Mouse (Mus musculus) myocyte (in vitro differentiated cells): ENCODE measurements around the gene Gpc6. TPM values are rescaled to one million over a fixed set of nuclear protein-coding genes. Genes with fewer than 3 reads are reported as not detected.

Source experiments
- H3K27me3 ChIP-seq: one replicate; pipeline ENCODE4 v1.6.1; 2011; ENCODE audit not compliant: control insufficient read depth, insufficient read depth, insufficient read length
- H3K36me3 ChIP-seq: one replicate; pipeline ENCODE4 v1.6.1; 2011; ENCODE audit not compliant: control insufficient read depth, insufficient read depth
- H3K4me2 ChIP-seq: one replicate; pipeline ENCODE4 v1.6.1; 2011; ENCODE audit warnings: low read depth, control low read depth
- H3K4me3 ChIP-seq: one replicate; pipeline ENCODE4 v1.5.1; 2011; ENCODE audit warnings: mild to moderate bottlenecking, control low read depth, moderate library complexity
- H3K79me2 ChIP-seq: one replicate; pipeline ENCODE4 v1.6.1; 2011; ENCODE audit not compliant: control insufficient read depth, insufficient read depth
- H3ac ChIP-seq: one replicate; pipeline ENCODE4 v1.6.1; 2011; ENCODE audit not compliant: control insufficient read depth, insufficient read length
- CEBPB ChIP-seq: IDR thresholded peaks from 2 replicates; pipeline ENCODE4 v1.6.1; 2011; ENCODE audit warnings: mild to moderate bottlenecking, moderate library complexity; ENCODE audit not compliant: poor library complexity, insufficient read depth, severe bottlenecking
- E2F4 ChIP-seq: IDR thresholded peaks from one replicate; pipeline ENCODE4 v1.6.1; 2011; ENCODE audit warnings: mild to moderate bottlenecking, control low read depth, moderate library complexity; ENCODE audit not compliant: insufficient read depth
- MAX ChIP-seq: IDR thresholded peaks from one replicate; pipeline ENCODE4 v1.6.1; 2011; ENCODE audit warnings: low read depth, mild to moderate bottlenecking, control low read depth
- MYOD1 ChIP-seq, 3 experiments: IDR thresholded peaks; one replicate each; pipeline ENCODE4 v1.6.1; 2011; ENCODE audit warnings: control low read depth in 2 of 3, low read depth in 2 of 3, mild to moderate bottlenecking in 2 of 3, moderate library complexity in 1 of 3; ENCODE audit not compliant: insufficient read length in 2 of 3, control insufficient read depth in 1 of 3
- MYOG ChIP-seq, 3 experiments: IDR thresholded peaks; one replicate each; pipeline ENCODE4 v1.6.1; 2011; ENCODE audit warnings: control low read depth in 2 of 3, low read depth in 2 of 3, mild to moderate bottlenecking in 2 of 3; ENCODE audit not compliant: insufficient read length in 2 of 3, control insufficient read depth in 1 of 3, insufficient read depth in 1 of 3
- POLR2A ChIP-seq: IDR thresholded peaks from one replicate; pipeline ENCODE4 v1.6.1; 2011; ENCODE audit warnings: low read depth, mild to moderate bottlenecking, control low read depth, moderate library complexity; ENCODE audit not compliant: insufficient read length
- POLR2AphosphoS2 ChIP-seq: IDR thresholded peaks from one replicate; pipeline ENCODE4 v1.6.1; 2011; ENCODE audit warnings: low read depth, control low read depth; ENCODE audit not compliant: insufficient read length
- REST ChIP-seq: IDR thresholded peaks from one replicate; pipeline ENCODE4 v1.6.1; 2011; ENCODE audit warnings: mild to moderate bottlenecking, control low read depth, moderate library complexity; ENCODE audit not compliant: insufficient read depth, insufficient read length
- SRF ChIP-seq: IDR thresholded peaks from one replicate; pipeline ENCODE4 v1.6.1; 2011; ENCODE audit warnings: low read depth; ENCODE audit not compliant: control insufficient read depth, insufficient read length
- TCF12 ChIP-seq: IDR thresholded peaks from one replicate; pipeline ENCODE4 v1.6.1; 2011; ENCODE audit warnings: mild to moderate bottlenecking, control low read depth; ENCODE audit not compliant: poor library complexity, insufficient read depth, severe bottlenecking
- TCF3 ChIP-seq: IDR thresholded peaks from one replicate; pipeline ENCODE4 v1.6.1; 2011; ENCODE audit warnings: low read depth, control low read depth; ENCODE audit not compliant: insufficient read length
- USF1 ChIP-seq: IDR thresholded peaks from one replicate; pipeline ENCODE4 v1.6.1; 2011; ENCODE audit warnings: low read depth, mild to moderate bottlenecking, control low read depth, moderate library complexity
- polyA plus RNA-seq: library from polyadenylated mRNA; unstranded; fragments of >200 nt; fragmentation: generic; extraction: Trizol; gene quantifications from one replicate; pipeline ENCODE4 v1.2.1, GENCODE M21; 2012; ENCODE audit warnings: missing spikeins

Gene Gpc6
- polyA plus RNA-seq, 1 experiment = 5.0 TPM

GRCm38 (mm10) chr14:117070470-117071085 is 145.5 kb downstream of the Gpc6 start:
- Histone ChIP-seq H3K4me2 (no peak overlapping the region), H3ac (no peak overlapping the region), H3K27me3 (no peaks in the 10 kb centered on the region), H3K79me2 (no peaks in the 10 kb centered on the region), H3K4me3 (no peak overlapping the region), H3K36me3 (no peaks in the 10 kb centered on the region)
- no peak for TF ChIP-seq CEBPB
- no peak for TF ChIP-seq TCF3
- no peak for TF ChIP-seq POLR2AphosphoS2
- TF ChIP-seq MYOD1 (IDR thresholded peaks at IDR 0.05; ENCODE audit: control insufficient read depth in 1 of 3, insufficient read length in 2 of 3, low read depth in 2 of 3) = no peak

GRCm38 (mm10) chr14:117093586-117093985 is 168.5 kb downstream of the Gpc6 start:
- Histone ChIP-seq H3K4me3 (no peak overlapping the region), H3K4me2 (no peak overlapping the region), H3K79me2 (no peaks in the 10 kb centered on the region), H3K27me3 (no peaks in the 10 kb centered on the region), H3ac (no peak overlapping the region), H3K36me3 (no peaks in the 10 kb centered on the region)
- TF ChIP-seq MAX (no peak), CEBPB (no peak), TCF12 (no peak), REST (no peak)

DNA sequence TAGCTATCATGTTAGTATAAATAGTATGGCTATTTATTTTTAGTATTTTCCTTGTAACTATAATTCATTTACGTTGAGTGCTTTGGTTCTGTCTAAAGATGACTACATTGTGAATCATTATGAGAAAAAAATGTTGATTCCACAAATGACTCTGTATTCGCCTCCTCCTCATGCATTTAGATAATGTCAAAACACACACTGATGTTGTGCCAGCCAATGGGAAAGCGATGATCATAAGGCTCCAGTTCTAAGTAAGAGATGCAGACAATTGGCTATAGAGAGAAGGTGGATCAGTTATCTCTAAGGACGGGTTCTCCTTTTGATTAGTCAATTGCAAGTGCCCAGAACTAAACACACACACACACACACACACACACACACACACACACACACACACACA is 181.8 kb downstream of the Gpc6 start:
- H3K4me2 ChIP-seq = no peak overlapping the region
- H3K27me3 ChIP-seq = no peaks in the 10 kb centered on the region
- H3K36me3 ChIP-seq = no peaks in the 10 kb centered on the region
- TF ChIP-seq POLR2AphosphoS2 (no peak), TCF12 (no peak), MAX (no peak), REST (no peak), USF1 (no peak), MYOG (IDR thresholded peaks at IDR 0.05; ENCODE audit: control insufficient read depth in 1 of 3, insufficient read depth in 1 of 3, insufficient read length in 2 of 3, low read depth in 2 of 3) (no peak)
- no peak overlapping the region for H3K4me3 ChIP-seq
- no peak overlapping the region for H3ac ChIP-seq
- no peaks in the 10 kb centered on the region for H3K79me2 ChIP-seq

GRCm38 (mm10) chr14:117113153-117113552 is 188.0 kb downstream of the Gpc6 start:
- H3K27me3 ChIP-seq = no peaks in the 10 kb centered on the region
- TF ChIP-seq POLR2AphosphoS2 = no peak
- no peak for TF ChIP-seq SRF
- TF ChIP-seq TCF12 = no peak
- TF ChIP-seq MYOG (IDR thresholded peaks at IDR 0.05; ENCODE audit: control insufficient read depth in 1 of 3, insufficient read depth in 1 of 3, insufficient read length in 2 of 3, low read depth in 2 of 3) = no peak
- no peak for TF ChIP-seq POLR2A
- no peak for TF ChIP-seq CEBPB
- TF ChIP-seq USF1 = no peak
- no peak for TF ChIP-seq MAX
- no peak for TF ChIP-seq E2F4
- no peak for TF ChIP-seq REST
- TF ChIP-seq TCF3 = no peak
- TF ChIP-seq MYOD1 (IDR thresholded peaks at IDR 0.05; ENCODE audit: control insufficient read depth in 1 of 3, insufficient read length in 2 of 3, low read depth in 2 of 3) = no peak
- H3K79me2 ChIP-seq = no peaks in the 10 kb centered on the region
- no peak overlapping the region for H3K4me3 ChIP-seq
- H3ac ChIP-seq = no peak overlapping the region
- H3K4me2 ChIP-seq = no peak overlapping the region
- no peaks in the 10 kb centered on the region for H3K36me3 ChIP-seq

- H3K79me2 ChIP-seq = no peaks in the 10 kb centered on the region
- TF ChIP-seq REST = no peak
- no peak for TF ChIP-seq E2F4
- TF ChIP-seq MAX = no peak
- no peak for TF ChIP-seq TCF12
- no peak for TF ChIP-seq SRF
- no peak for TF ChIP-seq MYOD1 (IDR thresholded peaks at IDR 0.05; ENCODE audit: control insufficient read depth in 1 of 3, insufficient read length in 2 of 3, low read depth in 2 of 3)
- no peak for TF ChIP-seq USF1
- TF ChIP-seq POLR2AphosphoS2 = no peak
- no peak for TF ChIP-seq TCF3
- no peak for TF ChIP-seq MYOG (IDR thresholded peaks at IDR 0.05; ENCODE audit: control insufficient read depth in 1 of 3, insufficient read depth in 1 of 3, insufficient read length in 2 of 3, low read depth in 2 of 3)
- no peak for TF ChIP-seq POLR2A
- no peak for TF ChIP-seq CEBPB
- no peaks in the 10 kb centered on the region for H3K27me3 ChIP-seq
- no peak overlapping the region for H3ac ChIP-seq
- H3K36me3 ChIP-seq = no peaks in the 10 kb centered on the region
- H3K4me2 ChIP-seq = no peak overlapping the region
- no peak overlapping the region for H3K4me3 ChIP-seq
Observed at GRCm38 (mm10) chr14:117122036-117122435, 196.9 kb downstream of the Gpc6 start.
